Mouse (Mus musculus): ENCODE data around the gene Zfp609. TPM values are rescaled to one million over a fixed set of nuclear protein-coding genes. Genes with fewer than 3 reads are reported as not detected.

Gene Zfp609
- 11.5 TPM for polyA plus RNA-seq (2014; fragmentation: Illumina TruSeq; extraction: RNeasy Lipid Tissue Mini Kit (QIAGEN cat#74804); ENCODE audit: low read depth, low replicate concordance)

GRCm38 (mm10) chr9:65827344-65828015 lies at the start of gene Zfp609:
TSS of gene Zfp609 (minus strand) at chr9:65827564.

GRCm38 (mm10) chr9:65667701-65668100 lies 159.7 kb downstream of the Zfp609 start, which contains the start of gene Oaz2:
TSS of gene Oaz2 (plus strand) at chr9:65668001.

Other genes with a start within 250 kb of the Zfp609 start
- gene Plekho2, start 247.5 kb downstream of the Zfp609 start, polyA plus RNA-seq (2014; fragmentation: Illumina TruSeq; extraction: RNeasy Lipid Tissue Mini Kit (QIAGEN cat#74804); ENCODE audit: low read depth, low replicate concordance), result 5.0 TPM
- gene Pif1, start 240.4 kb downstream of the Zfp609 start, polyA plus RNA-seq (2014; fragmentation: Illumina TruSeq; extraction: RNeasy Lipid Tissue Mini Kit (QIAGEN cat#74804); ENCODE audit: low read depth, low replicate concordance), result not detected
- gene Rbpms2, start 197.9 kb downstream of the Zfp609 start, polyA plus RNA-seq (2014; fragmentation: Illumina TruSeq; extraction: RNeasy Lipid Tissue Mini Kit (QIAGEN cat#74804); ENCODE audit: low read depth, low replicate concordance), result 25.7 TPM
- 79.7 TPM for gene Oaz2, start 159.6 kb downstream of the Zfp609 start, polyA plus RNA-seq (2014; fragmentation: Illumina TruSeq; extraction: RNeasy Lipid Tissue Mini Kit (QIAGEN cat#74804); ENCODE audit: low read depth, low replicate concordance)
- gene Pclaf, start 62.7 kb upstream of the Zfp609 start, polyA plus RNA-seq (2014; fragmentation: Illumina TruSeq; extraction: RNeasy Lipid Tissue Mini Kit (QIAGEN cat#74804); ENCODE audit: low read depth, low replicate concordance), result 7.6 TPM
- 78.8 TPM for gene Trip4, start 81.2 kb upstream of the Zfp609 start, polyA plus RNA-seq (2014; fragmentation: Illumina TruSeq; extraction: RNeasy Lipid Tissue Mini Kit (QIAGEN cat#74804); ENCODE audit: low read depth, low replicate concordance)
- 25.6 TPM for gene Csnk1g1, start 81.4 kb upstream of the Zfp609 start, polyA plus RNA-seq (2014; fragmentation: Illumina TruSeq; extraction: RNeasy Lipid Tissue Mini Kit (QIAGEN cat#74804); ENCODE audit: low read depth, low replicate concordance)
- 144 TPM for gene Ppib, start 232.7 kb upstream of the Zfp609 start, polyA plus RNA-seq (2014; fragmentation: Illumina TruSeq; extraction: RNeasy Lipid Tissue Mini Kit (QIAGEN cat#74804); ENCODE audit: low read depth, low replicate concordance)
- not detected for gene Snx22, start 242.2 kb upstream of the Zfp609 start, polyA plus RNA-seq (2014; fragmentation: Illumina TruSeq; extraction: RNeasy Lipid Tissue Mini Kit (QIAGEN cat#74804); ENCODE audit: low read depth, low replicate concordance)

Data from adrenal gland, adult 10 weeks (tissue).